In the genomic region with DNA sequence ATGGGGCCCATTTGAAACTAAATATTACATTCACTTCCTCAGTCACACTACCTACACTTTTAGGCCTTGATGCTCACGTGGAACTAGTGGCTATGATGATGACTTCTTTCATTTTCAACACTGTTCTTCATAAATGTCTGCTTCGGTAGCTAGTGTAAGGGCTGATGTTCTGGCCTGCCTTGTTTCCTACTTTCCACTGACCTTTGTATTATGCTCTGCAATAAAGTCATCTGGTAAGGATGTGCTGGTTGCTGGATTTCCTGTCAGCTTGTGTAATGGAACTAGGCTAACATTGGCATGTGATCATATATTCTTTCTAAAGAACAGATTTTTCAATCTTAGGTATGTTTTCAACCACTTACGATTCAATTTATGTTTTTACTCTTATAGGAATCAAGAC, we compare ENCODE assay signal across 27 mouse cellular contexts.
"Had no signal": no experiment of that assay in that cellular context is flagged by ENCODE, and none has a peak within 500 bp of the region (broad histone marks: within the 10 kb centered on the region; RNA-seq: fewer than 3 reads in every experiment).

No protein-coding gene starts in this region.

- H3K36me3 ChIP-seq: limb, embryonic 10.5 days; liver, embryonic 13.5 days had no signal

- H3K4me2 ChIP-seq: heart, embryonic 12.5 days; hindbrain, embryonic 12.5 days; hindbrain, embryonic 14.5 days; kidney, embryonic 15.5 days; limb, embryonic 12.5 days; liver, embryonic 11.5 days; liver, embryonic 13.5 days had no signal

- H3K9me3 ChIP-seq: heart, embryonic 10.5 days; heart, embryonic 12.5 days; hindbrain, embryonic 10.5 days; hindbrain, embryonic 12.5 days; kidney, embryonic 15.5 days; limb, embryonic 10.5 days; limb, embryonic 12.5 days; liver, embryonic 13.5 days had no signal

- H3K4me3 ChIP-seq: gastrocnemius, adult 2 months; heart, embryonic 10.5 days; heart, embryonic 12.5 days; hindbrain, embryonic 10.5 days; hindbrain, embryonic 12.5 days; kidney, embryonic 15.5 days; layer of hippocampus, adult 2 months; left cerebral cortex, adult 2 months; limb, embryonic 10.5 days; limb, embryonic 12.5 days; liver, embryonic 13.5 days had no signal

- H3K4me1 ChIP-seq: heart, embryonic 10.5 days; heart, embryonic 12.5 days; hindbrain, embryonic 10.5 days; hindbrain, embryonic 12.5 days; kidney, embryonic 15.5 days; limb, embryonic 10.5 days; limb, embryonic 12.5 days had no signal

- DNase-seq: gastrocnemius, adult 2 months; gastrocnemius, postnatal 10 days; gastrocnemius, postnatal 25 days; heart, adult 18-20 months; heart, postnatal 10 days; heart, postnatal 4 days; kidney, adult 11 months; kidney, adult 2 months; kidney, adult 9 months; kidney, postnatal 14 days; kidney, postnatal 36 days; liver; liver, embryonic 13.5 days had no signal

- H3K9ac ChIP-seq: heart, embryonic 12.5 days; hindbrain, embryonic 12.5 days; hindbrain, embryonic 14.5 days; kidney, embryonic 15.5 days; limb, embryonic 12.5 days; liver, embryonic 13.5 days had no signal

- ATAC-seq: hindbrain, embryonic 16.5 days; inflammation-experienced regulatory T-cells, adult 6 months had no signal

- H3K27ac ChIP-seq: gastrocnemius, adult 2 months; heart, embryonic 10.5 days; hindbrain, embryonic 10.5 days; hindbrain, embryonic 12.5 days; hindbrain, embryonic 14.5 days; kidney, embryonic 15.5 days; kidney, postnatal 0 days; layer of hippocampus, adult 2 months; left cerebral cortex, adult 2 months; limb, embryonic 10.5 days; limb, embryonic 12.5 days; liver, embryonic 13.5 days had no signal

- H3K27me3 ChIP-seq: heart, embryonic 12.5 days; hindbrain, embryonic 12.5 days; kidney, embryonic 15.5 days; limb, embryonic 12.5 days; liver, embryonic 13.5 days had no signal
